Mouse (Mus musculus) lung, adult 18-20 months (tissue): ENCODE results near the gene Ints7.
A peak's percentile ranks its signal among the peaks of the same experiment; 100 is the strongest.

Experiments
- DNase-seq, 2 experiments: peaks; one replicate each; pipeline ENCODE4 v3.0.0; 2022; ENCODE audit warnings: mixed read lengths in 2 of 2

Gene Ints7

GRCm38 (mm10) chr1:191585704-191586103, 10.3 kb downstream of the Ints7 start:
- no peak for DNase-seq

GRCm38 (mm10) chr1:191587062-191587461, 11.6 kb downstream of the Ints7 start:
- DNase-seq, result no peak

GRCm38 (mm10) chr1:191588749-191589148, 13.3 kb downstream of the Ints7 start:
- DNase-seq, result no peak

GRCm38 (mm10) chr1:191592016-191592720, 16.7 kb downstream of the Ints7 start:
- DNase-seq, result peak in 1 of 2 experiments; percentile 21

GRCm38 (mm10) chr1:191596076-191596475, 20.6 kb downstream of the Ints7 start:
- no peak for DNase-seq

- DNase-seq, result no peak
Measured at GRCm38 (mm10) chr1:191599210-191599609, 23.8 kb downstream of the Ints7 start.

- DNase-seq, result no peak
Measured at GRCm38 (mm10) chr1:191604690-191605089, 29.3 kb downstream of the Ints7 start.

GRCm38 (mm10) chr1:191609051-191609450, 33.6 kb downstream of the Ints7 start:
- DNase-seq, result no peak

GRCm38 (mm10) chr1:191609578-191609977, 34.1 kb downstream of the Ints7 start:
- DNase-seq, result no peak

GRCm38 (mm10) chr1:191610357-191610756, 34.9 kb downstream of the Ints7 start:
- no peak for DNase-seq

GRCm38 (mm10) chr1:191611686-191612085, 36.2 kb downstream of the Ints7 start:
- no peak for DNase-seq

- no peak for DNase-seq
Measured at GRCm38 (mm10) chr1:191612877-191613276, 37.4 kb downstream of the Ints7 start.

- no peak for DNase-seq
Measured at GRCm38 (mm10) chr1:191616245-191616644, 40.8 kb downstream of the Ints7 start.

- no peak for DNase-seq
Measured at GRCm38 (mm10) chr1:191617589-191617988, 42.2 kb downstream of the Ints7 start.

- no peak for DNase-seq
Measured at GRCm38 (mm10) chr1:191618067-191618766, 42.8 kb downstream of the Ints7 start.

- DNase-seq, result no peak
Measured at GRCm38 (mm10) chr1:191621096-191621495, 45.7 kb downstream of the Ints7 start.

GRCm38 (mm10) chr1:191622801-191623200, 47.4 kb downstream of the Ints7 start:
- no peak for DNase-seq

GRCm38 (mm10) chr1:191624492-191624891, 49.1 kb downstream of the Ints7 start:
- no peak for DNase-seq

- DNase-seq, result no peak
Measured at GRCm38 (mm10) chr1:191625026-191625425, 49.6 kb downstream of the Ints7 start.

GRCm38 (mm10) chr1:191625620-191626019, 50.2 kb downstream of the Ints7 start:
- DNase-seq, result no peak

GRCm38 (mm10) chr1:191628457-191629169, 53.2 kb downstream of the Ints7 start:
- peak in 1 of 2 experiments; percentile 8 for DNase-seq

- no peak for DNase-seq
Measured at GRCm38 (mm10) chr1:191629170-191629636, 53.8 kb downstream of the Ints7 start.

- DNase-seq, result no peak
Measured at GRCm38 (mm10) chr1:191632511-191633095, 57.2 kb downstream of the Ints7 start.
